Mouse (Mus musculus) midbrain, postnatal 0 days (tissue): ENCODE measurements around the gene Lpar1. TPM values are rescaled to one million over a fixed set of nuclear protein-coding genes. Genes with fewer than 3 reads are reported as not detected.

Experiments
- ATAC-seq: fragments of 200-750 bp; cut with Nextera tagmentation; 2 replicates; pipeline ENCODE4 v1.8.0; 2017; ENCODE audit warnings: moderate number of reproducible peaks, mild to moderate bottlenecking, moderate TSS enrichment, moderate library complexity; ENCODE audit not compliant: low FRiP score
- DNase-seq: peaks from one replicate; pipeline ENCODE4 v3.0.0-alpha.2; 2015; ENCODE audit warnings: low spot score
- H3K27ac ChIP-seq: fragments of 300-500 bp; sonication (generic); 2 replicates; pipeline ENCODE4 v1.5.1; 2014; ENCODE audit warnings: low read depth, mild to moderate bottlenecking, low read length, mixed read lengths
- H3K27me3 ChIP-seq: fragments of 300-500 bp; sonication (generic); 2 replicates; pipeline ENCODE4 v1.6.1; 2014; ENCODE audit warnings: low read length, control low read depth, mixed read lengths; ENCODE audit not compliant: insufficient read depth
- H3K36me3 ChIP-seq: fragments of 300-500 bp; sonication (generic); 2 replicates; pipeline ENCODE4 v1.6.1; 2014; ENCODE audit warnings: low read length, control low read depth, mixed read lengths; ENCODE audit not compliant: insufficient read depth
- H3K4me1 ChIP-seq: fragments of 300-500 bp; sonication (generic); 2 replicates; pipeline ENCODE4 v1.6.1; 2014; ENCODE audit warnings: mild to moderate bottlenecking, control low read depth, antibody characterized with exemption, low read length, mixed read lengths; ENCODE audit not compliant: insufficient read depth
- H3K4me2 ChIP-seq: fragments of 300-500 bp; sonication (generic); 2 replicates; pipeline ENCODE4 v1.6.1; 2014; ENCODE audit warnings: low read depth, mild to moderate bottlenecking, low read length, mixed read lengths; ENCODE audit not compliant: poor library complexity, severe bottlenecking
- H3K4me3 ChIP-seq: fragments of 300-500 bp; sonication (generic); 2 replicates; pipeline ENCODE4 v1.5.1; 2014; ENCODE audit warnings: low read depth, mild to moderate bottlenecking, low read length, moderate library complexity
- H3K9ac ChIP-seq: fragments of 300-500 bp; sonication (generic); replicated peaks from 2 replicates; pipeline ENCODE4 v1.6.1; 2014; ENCODE audit warnings: mild to moderate bottlenecking, low read length, moderate library complexity, mixed read lengths; ENCODE audit not compliant: poor library complexity, severe bottlenecking
- H3K9me3 ChIP-seq: fragments of 300-500 bp; sonication (generic); 2 replicates; pipeline ENCODE4 v1.6.1; 2016; ENCODE audit warnings: low read length, control low read depth
- CTCF ChIP-seq: IDR thresholded peaks from 2 replicates; pipeline ENCODE4 v1.5.1; 2016; ENCODE audit warnings: antibody characterized with exemption, mild to moderate bottlenecking
- WGBS: fragments of 180-500 bp; shearing (Covaris S2); extraction: QIAGEN DNeasy Blood & Tissue Kit; methylation state at CpG from one replicate; pipeline ENCODE4 v1.1.7; 2014; 5-methylcytosine and 5-hydroxymethylcytosine counted together
- polyA plus RNA-seq: library from polyadenylated mRNA; unstranded; fragments of >200 nt; fragmentation: Nextera tagmentation; extraction: Ambion mirVana; gene quantifications from 2 replicates; pipeline ENCODE4 v1.2.1, GENCODE M21; 2015
- total RNA-seq: library from RNA; depleted of rRNA; stranded (reverse); fragments of >200 nt; gene quantifications from 2 replicates; pipeline ENCODE4 v1.2.3, GENCODE M21; 2014

Lpar1 gene
- total and polyA plus RNA-seq, 2 experiments from 2014 or later, result 19.1 to 28.7 TPM

- Histone ChIP-seq H3K27me3 (no peaks in the 10 kb centered on the region), H3K4me1 (no peaks in the 10 kb centered on the region), H3K36me3 (no peaks in the 10 kb centered on the region), H3K9me3 (no peaks in the 10 kb centered on the region), H3K9ac (no peak overlapping the region), H3K27ac (no peak overlapping the region), H3K4me3 (no peak overlapping the region), H3K4me2 (no peak overlapping the region)
- no peak for TF ChIP-seq CTCF
- ATAC-seq (no peak), DNase-seq (no peak)
- WGBS, result 91% methylated on average over 3 of the region's 3 CpGs
Observed at GRCm38 (mm10) chr4:58540841-58541240, 12.9 kb downstream of the Lpar1 start.

DNA sequence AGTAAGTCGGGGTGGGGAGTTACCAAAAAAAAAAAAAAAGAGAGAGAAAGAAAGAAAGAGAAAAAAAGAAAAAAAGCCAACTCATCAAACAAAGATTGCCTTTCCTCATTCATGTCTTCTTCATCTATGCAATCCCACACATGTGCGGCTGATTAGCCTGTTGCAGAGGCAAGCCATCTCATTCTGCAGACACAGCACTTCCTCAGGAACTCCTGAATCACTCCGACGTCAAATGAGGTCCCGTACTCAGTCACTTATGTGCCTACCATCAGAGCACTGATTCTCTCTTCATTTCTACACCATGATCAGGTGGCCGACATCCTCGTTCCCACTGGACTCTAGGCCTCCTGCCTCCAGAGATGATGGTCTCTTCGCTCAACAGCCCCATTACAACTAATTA, 13.3 kb downstream of the Lpar1 start:
- H3K4me1 ChIP-seq, result no peaks in the 10 kb centered on the region
- DNase-seq (no peak), ATAC-seq (no peak)
- H3K27ac ChIP-seq, result no peak overlapping the region
- no peak overlapping the region for H3K4me2 ChIP-seq
- H3K9me3 ChIP-seq, result no peaks in the 10 kb centered on the region
- H3K4me3 ChIP-seq, result no peak overlapping the region
- TF ChIP-seq CTCF, result no peak
- WGBS, result 95% methylated on average over 8 of the region's 8 CpGs
- H3K27me3 ChIP-seq, result no peaks in the 10 kb centered on the region
- no peak overlapping the region for H3K9ac ChIP-seq
- no peaks in the 10 kb centered on the region for H3K36me3 ChIP-seq

GRCm38 (mm10) chr4:58538696-58539095, 15.0 kb downstream of the Lpar1 start:
- no peak overlapping the region for H3K4me3 ChIP-seq
- WGBS, result 88% methylated on average over 3 of the region's 3 CpGs
- no peak for TF ChIP-seq CTCF
- H3K9me3 ChIP-seq, result no peaks in the 10 kb centered on the region
- no peaks in the 10 kb centered on the region for H3K27me3 ChIP-seq
- no peak overlapping the region for H3K9ac ChIP-seq
- H3K27ac ChIP-seq, result no peak overlapping the region
- DNase-seq (no peak), ATAC-seq (no peak)
- no peaks in the 10 kb centered on the region for H3K36me3 ChIP-seq
- no peak overlapping the region for H3K4me2 ChIP-seq
- H3K4me1 ChIP-seq, result no peaks in the 10 kb centered on the region

DNA sequence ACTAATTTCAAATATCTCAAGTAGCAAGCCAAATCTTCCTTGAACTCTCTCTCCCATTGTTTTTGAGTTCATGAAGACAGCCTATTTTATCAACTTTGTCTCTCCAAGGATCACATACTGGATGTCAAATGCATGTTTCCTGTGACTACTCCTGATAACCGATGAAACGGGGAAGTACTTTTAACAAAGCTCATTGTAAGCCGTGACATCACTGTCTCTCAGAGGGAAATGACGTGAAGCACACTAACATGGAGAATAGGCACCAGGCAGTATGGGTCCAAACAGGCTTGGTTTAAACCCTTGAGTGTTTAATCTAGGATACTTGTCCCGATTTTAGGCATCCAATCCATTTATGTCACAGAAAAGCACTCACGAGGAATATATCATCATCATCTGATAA, 17.9 kb downstream of the Lpar1 start:
- no peaks in the 10 kb centered on the region for H3K36me3 ChIP-seq
- no peaks in the 10 kb centered on the region for H3K4me1 ChIP-seq
- 92% methylated on average over 6 of the region's 6 CpGs for WGBS
- H3K9me3 ChIP-seq, result no peaks in the 10 kb centered on the region
- ATAC-seq, result no peak
- TF ChIP-seq CTCF, result no peak
- H3K4me2 ChIP-seq, result no peak overlapping the region
- no peak overlapping the region for H3K27ac ChIP-seq
- no peaks in the 10 kb centered on the region for H3K27me3 ChIP-seq
- no peak overlapping the region for H3K4me3 ChIP-seq
- no peak overlapping the region for H3K9ac ChIP-seq
- no peak for DNase-seq

DNA sequence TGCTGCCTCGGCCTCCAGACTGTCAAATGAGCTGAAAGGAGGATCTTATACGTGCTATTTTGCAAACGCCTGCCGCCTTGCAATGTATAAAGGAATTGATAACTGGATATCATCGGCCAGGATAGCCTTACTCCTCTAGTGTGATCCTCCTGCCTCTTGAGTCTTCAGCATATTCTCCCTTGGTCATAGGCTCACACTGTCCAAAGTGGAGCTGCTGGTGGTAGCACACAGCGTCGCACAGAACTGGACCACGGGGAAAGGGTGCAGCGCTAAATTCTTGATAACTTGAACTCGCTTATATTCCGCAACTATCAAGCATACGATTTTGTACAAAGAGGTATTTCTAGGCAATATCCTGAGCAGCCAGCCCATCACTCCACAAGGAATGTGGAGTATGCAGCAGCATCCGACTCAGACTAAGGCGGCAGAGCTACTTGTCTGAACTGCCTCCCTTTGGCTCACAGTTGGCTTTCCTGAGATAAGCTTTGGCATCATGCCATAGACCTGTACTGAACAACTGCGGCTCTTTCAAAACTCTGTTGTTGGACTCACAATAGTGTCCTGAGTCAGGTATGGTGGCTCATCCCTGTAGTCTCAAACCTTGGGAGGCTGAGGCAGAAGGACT, 18.9 kb downstream of the Lpar1 start:
- H3K36me3 ChIP-seq, result no peaks in the 10 kb centered on the region
- H3K4me1 ChIP-seq, result no peaks in the 10 kb centered on the region
- no peak overlapping the region for H3K4me2 ChIP-seq
- H3K9ac ChIP-seq, result no peak overlapping the region
- H3K9me3 ChIP-seq, result no peaks in the 10 kb centered on the region
- H3K27me3 ChIP-seq, result no peaks in the 10 kb centered on the region
- TF ChIP-seq CTCF, result no peak
- H3K27ac ChIP-seq, result no peak overlapping the region
- 84% methylated on average over 15 of the region's 15 CpGs for WGBS
- DNase-seq (no peak), ATAC-seq (no peak)
- no peak overlapping the region for H3K4me3 ChIP-seq

DNA sequence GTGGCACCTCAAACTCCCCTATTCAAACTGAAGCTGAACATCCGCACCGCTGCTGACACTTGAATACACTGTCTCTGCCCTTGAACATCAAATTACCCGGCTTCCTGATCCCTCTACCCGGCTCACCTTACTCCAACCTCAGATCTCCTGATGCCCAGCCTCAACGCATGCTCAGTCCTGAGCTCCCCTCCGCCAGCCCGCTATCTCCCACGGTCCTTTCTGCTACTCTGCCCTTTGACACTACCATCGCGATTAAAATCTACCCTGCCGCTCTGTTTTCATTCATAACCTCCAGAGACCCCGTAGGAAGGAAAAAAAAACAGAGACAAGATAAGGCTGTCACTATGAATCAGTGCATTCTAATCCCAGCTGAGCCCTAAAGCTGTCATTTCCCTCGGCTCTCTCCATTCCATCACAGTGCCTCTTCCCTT, 19.5 kb downstream of the Lpar1 start:
- no peaks in the 10 kb centered on the region for H3K4me1 ChIP-seq
- H3K4me2 ChIP-seq, result peak overlapping the region; percentile 24; the same call in 1 of the 2 replicates
- no peak overlapping the region for H3K4me3 ChIP-seq
- no peak for TF ChIP-seq CTCF
- no peaks in the 10 kb centered on the region for H3K27me3 ChIP-seq
- H3K27ac ChIP-seq, result no peak overlapping the region
- DNase-seq, result no peak
- H3K9ac ChIP-seq, result no peak overlapping the region
- ATAC-seq, result no peak
- 26% methylated on average over 13 of the region's 13 CpGs for WGBS
- H3K36me3 ChIP-seq, result no peaks in the 10 kb centered on the region
- no peaks in the 10 kb centered on the region for H3K9me3 ChIP-seq
